Mouse (Mus musculus) kidney, adult 2 months (tissue): ENCODE measurements around the gene Gstt4.

Experiments
- CTCF ChIP-seq: fragments of 200-500 bp; conservative IDR thresholded peaks from 2 replicates; pipeline ENCODE4 v1.5.1; 2011; ENCODE audit warnings: low read depth, mild to moderate bottlenecking, control low read depth, low read length, moderate library complexity, mixed read lengths; ENCODE audit not compliant: insufficient read depth, insufficient read length
- POLR2A ChIP-seq: fragments of 200-500 bp; IDR thresholded peaks from one replicate; pipeline ENCODE4 v1.6.1; 2011; ENCODE audit warnings: low read depth, low read length, control low read depth

DNA sequence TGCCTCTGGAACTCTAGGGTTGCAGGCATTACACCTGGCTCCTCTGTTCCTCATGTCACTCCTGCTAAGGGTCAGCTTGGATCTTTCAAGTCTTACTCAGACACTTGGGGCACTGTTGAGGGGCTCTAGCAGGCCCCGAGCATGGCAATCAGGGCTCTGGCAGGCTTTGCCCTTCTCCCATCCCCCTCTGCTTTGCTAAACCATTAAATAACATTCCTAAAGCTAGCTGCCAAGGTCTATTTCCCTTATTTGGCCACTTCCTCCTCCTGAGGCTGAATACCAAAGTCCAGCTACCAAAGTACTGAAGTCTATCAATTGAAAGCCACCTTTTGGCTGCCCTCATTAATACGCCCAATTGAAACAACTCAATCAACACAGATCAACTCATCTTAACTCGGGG lies 27.5 kb downstream of the Gstt4 start:
- no peak for TF ChIP-seq POLR2A
- TF ChIP-seq CTCF = no peak
